ENCODE assay signal across 28 mouse cellular contexts in genomic region chr1:74967962-74968580, GRCm38 (mm10). TPM values are rescaled to one million over a fixed set of nuclear protein-coding genes. Genes with fewer than 3 reads are reported as not detected.
DNase-seq lines count a peak whose midpoint lies in the region; ATAC-seq and TF ChIP-seq lines count a peak whose summit lies in the region.
"Had no signal": no experiment of that assay in that cellular context is flagged by ENCODE, and none has a peak within 500 bp of the region (broad histone marks: within the 10 kb centered on the region; RNA-seq: fewer than 3 reads in every experiment).

No protein-coding gene starts in this region.

- H3K27me3 ChIP-seq in liver, postnatal 0 days (ENCODE audit: insufficient read depth, low read length): no peaks in the 10 kb centered on the region
- no peaks in the 10 kb centered on the region for H3K27me3 ChIP-seq in kidney, embryonic 16.5 days (ENCODE audit: insufficient read depth, low read length)
- H3K27me3 ChIP-seq in stomach, postnatal 0 days (ENCODE audit: control insufficient read depth, insufficient read depth, low read length): no peaks in the 10 kb centered on the region
- H3K27me3 ChIP-seq in hindbrain, embryonic 13.5 days: no peaks in the 10 kb centered on the region
- H3K27me3 ChIP-seq: limb, embryonic 15.5 days had no signal

- H3K27ac ChIP-seq in liver, postnatal 0 days (ENCODE audit: low read depth): 0 out of 2 replicates have a peak overlapping the region, but pooled peaks have one; percentile 6
- peak overlapping the region; percentile 57 for H3K27ac ChIP-seq in kidney, embryonic 16.5 days (ENCODE audit: low read length)
- no peak overlapping the region for H3K27ac ChIP-seq in stomach, postnatal 0 days (replicated peaks)
- no peak overlapping the region for H3K27ac ChIP-seq in hindbrain, embryonic 13.5 days
- H3K27ac ChIP-seq: embryonic facial prominence, embryonic 10.5 days; heart, adult 2 months; hindbrain, embryonic 14.5 days; left cerebral cortex, adult 2 months; limb, embryonic 15.5 days; midbrain, embryonic 12.5 days had no signal

- H3K4me1 ChIP-seq in liver, postnatal 0 days (ENCODE audit: insufficient read depth): peaks cover 17% of the 10 kb centered on the region
- H3K4me1 ChIP-seq in kidney, embryonic 16.5 days (ENCODE audit: insufficient read depth, low read length): peaks cover 7% of the 10 kb centered on the region
- H3K4me1 ChIP-seq in stomach, postnatal 0 days (replicated peaks; ENCODE audit: control insufficient read depth, insufficient read depth): no peaks in the 10 kb centered on the region; the same call in 1 of the 2 replicates
- peaks cover 7% of the 10 kb centered on the region for H3K4me1 ChIP-seq in hindbrain, embryonic 13.5 days (replicated peaks)

- DNase-seq in adrenal gland, postnatal 14 days: peak; percentile 24
- no peak for DNase-seq in adrenal gland, postnatal 10 days
- DNase-seq in liver, postnatal 0 days: no peak
- no peak for DNase-seq in liver
- DNase-seq in stomach, postnatal 0 days (ENCODE audit: low spot score): peak; percentile 58
- no peak for DNase-seq in layer of hippocampus, postnatal 10 days (ENCODE audit: low spot score in 2 of 2)
- DNase-seq: cerebellum, adult 11-12 months; cerebellum, postnatal 10 days; gastrocnemius, postnatal 14 days; heart, adult 2 months; heart, postnatal 36 days; lung, adult 18-20 months; lung, postnatal 10 days had no signal

- H3K4me2 ChIP-seq in liver, postnatal 0 days (ENCODE audit: low read depth, low read length): 0 out of 2 replicates have a peak overlapping the region, but pooled peaks have one; percentile 16
- no peak overlapping the region for H3K4me2 ChIP-seq in kidney, embryonic 16.5 days (replicated peaks; ENCODE audit: low read depth, low read length)
- no peak overlapping the region for H3K4me2 ChIP-seq in stomach, postnatal 0 days (replicated peaks; ENCODE audit: low read depth)
- H3K4me2 ChIP-seq in hindbrain, embryonic 13.5 days: no peak overlapping the region
- H3K4me2 ChIP-seq: hindbrain, embryonic 14.5 days; limb, embryonic 15.5 days; midbrain, embryonic 12.5 days had no signal

- TF ChIP-seq CTCF in liver, postnatal 0 days (IDR thresholded peaks at IDR 0.05; ENCODE audit: low read depth): no peak
- TF ChIP-seq CTCF in stomach, postnatal 0 days (IDR thresholded peaks at IDR 0.05; ENCODE audit: low read depth): no peak

- H3K9me3 ChIP-seq in liver, postnatal 0 days (ENCODE audit: low read length): no peaks in the 10 kb centered on the region
- no peaks in the 10 kb centered on the region for H3K9me3 ChIP-seq in kidney, embryonic 16.5 days (ENCODE audit: low read length)
- no peaks in the 10 kb centered on the region for H3K9me3 ChIP-seq in stomach, postnatal 0 days (ENCODE audit: control insufficient read depth, low read length)
- no peaks in the 10 kb centered on the region for H3K9me3 ChIP-seq in hindbrain, embryonic 13.5 days
- H3K9me3 ChIP-seq: embryonic facial prominence, embryonic 10.5 days; limb, embryonic 15.5 days; midbrain, embryonic 12.5 days had no signal

- no peak for TF ChIP-seq EP300 in liver, postnatal 0 days (IDR thresholded peaks at IDR 0.05; ENCODE audit: low read depth)
- no peak for TF ChIP-seq EP300 in stomach, postnatal 0 days (optimal IDR thresholded peaks at IDR 0.05)

- no peak overlapping the region for H3K9ac ChIP-seq in liver, postnatal 0 days (replicated peaks)
- H3K9ac ChIP-seq in kidney, embryonic 16.5 days (replicated peaks; ENCODE audit: low read length): no peak overlapping the region
- no peak overlapping the region for H3K9ac ChIP-seq in stomach, postnatal 0 days (ENCODE audit: low read length)
- H3K9ac ChIP-seq in hindbrain, embryonic 13.5 days: no peak overlapping the region
- H3K9ac ChIP-seq: hindbrain, embryonic 14.5 days; limb, embryonic 15.5 days; midbrain, embryonic 12.5 days had no signal

- no peak overlapping the region for H3K4me3 ChIP-seq in liver, postnatal 0 days (ENCODE audit: low read depth, low read length)
- no peak overlapping the region for H3K4me3 ChIP-seq in kidney, embryonic 16.5 days (ENCODE audit: low read length)
- no peak overlapping the region for H3K4me3 ChIP-seq in stomach, postnatal 0 days (ENCODE audit: low read depth, low read length)
- H3K4me3 ChIP-seq in hindbrain, embryonic 13.5 days: no peak overlapping the region
- H3K4me3 ChIP-seq: embryonic facial prominence, embryonic 10.5 days; heart, adult 2 months; left cerebral cortex, adult 2 months; limb, embryonic 15.5 days; midbrain, embryonic 12.5 days had no signal

- H3K36me3 ChIP-seq in liver, postnatal 0 days (replicated peaks; ENCODE audit: insufficient read depth, low read length): no peaks in the 10 kb centered on the region
- H3K36me3 ChIP-seq in kidney, embryonic 16.5 days (ENCODE audit: insufficient read depth, low read length): no peaks in the 10 kb centered on the region
- no peaks in the 10 kb centered on the region for H3K36me3 ChIP-seq in stomach, postnatal 0 days (ENCODE audit: control insufficient read depth, insufficient read depth, low read length)
- H3K36me3 ChIP-seq in hindbrain, embryonic 13.5 days: no peaks in the 10 kb centered on the region
- H3K36me3 ChIP-seq: embryonic facial prominence, embryonic 10.5 days; limb, embryonic 15.5 days; midbrain, embryonic 12.5 days had no signal

- 49% methylated on average over 8 of the region's 8 CpGs for WGBS in liver, postnatal 0 days (ENCODE audit: insufficient replicate concordance)
- 38% methylated on average over 8 of the region's 8 CpGs for WGBS in kidney, embryonic 16.5 days
- WGBS in stomach, postnatal 0 days: 33% methylated on average over 8 of the region's 8 CpGs
- WGBS in hindbrain, embryonic 13.5 days: 81% methylated on average over 8 of the region's 8 CpGs

- no peak for ATAC-seq in liver, postnatal 0 days
- no peak for ATAC-seq in kidney, embryonic 16.5 days (ENCODE audit: low FRiP score, low TSS enrichment)
- peak; percentile 58 for ATAC-seq in stomach, postnatal 0 days (ENCODE audit: low FRiP score, low TSS enrichment)
- no peak for ATAC-seq in hindbrain, embryonic 13.5 days (ENCODE audit: low FRiP score)
- ATAC-seq: activated CD4-positive, CD25-positive, alpha-beta regulatory T cell, adult 4 months; CD4-positive, CD25-positive, alpha-beta regulatory T cell, adult 4 months; forebrain, embryonic 16.5 days; inflammation-experienced regulatory T-cells, adult 6 months had no signal

RNA-seq across cellular contexts. Expression of gene Ihh, which starts 16.6 kb away (rescaled TPM):
- total RNA-seq in adrenal gland, postnatal 14 days (2021): 0.22 TPM in 1 of 2 replicates, not detected in the other
- under 1 TPM; 0.18 to 0.48 TPM for total RNA-seq in adrenal gland, postnatal 10 days (2021)
- 1.1 TPM in 2 replicates for polyA plus RNA-seq in liver, postnatal 0 days (2015; fragmentation: Nextera tagmentation; extraction: Ambion mirVana)
- 2.4 and 3.4 TPM in 2 replicates for polyA plus RNA-seq in kidney, embryonic 16.5 days (2015; fragmentation: Nextera tagmentation; extraction: Ambion mirVana)
- 25.1 and 25.8 TPM in 2 replicates for polyA plus RNA-seq in stomach, postnatal 0 days (2015; fragmentation: Nextera tagmentation; extraction: Ambion mirVana)
- 0.14 and 0.21 TPM in 2 replicates for polyA plus RNA-seq in hindbrain, embryonic 13.5 days (2015; fragmentation: Nextera tagmentation; extraction: Ambion mirVana)
- under 1 TPM; 0.27 to 0.31 TPM for total RNA-seq in layer of hippocampus, postnatal 10 days (2021)
- total RNA-seq: neutrophil, adult 5-6 weeks had no signal
- polyA plus RNA-seq: activated CD4-positive, CD25-positive, alpha-beta regulatory T cell, adult 4 months; CD4-positive, CD25-positive, alpha-beta regulatory T cell, adult 4 months; embryonic facial prominence, embryonic 10.5 days; inflammation-experienced regulatory T-cells, adult 6 months had no signal

RNA-seq across cellular contexts. Expression of gene Cfap65, which starts 32.7 kb away (rescaled TPM):
- total RNA-seq in adrenal gland, postnatal 14 days (2021): not detected in 2 replicates
- total RNA-seq in adrenal gland, postnatal 10 days (2021): not detected
- not detected in 2 replicates for polyA plus RNA-seq in liver, postnatal 0 days (2015; fragmentation: Nextera tagmentation; extraction: Ambion mirVana)
- polyA plus RNA-seq in kidney, embryonic 16.5 days (2015; fragmentation: Nextera tagmentation; extraction: Ambion mirVana): 0.09 TPM in 1 of 2 replicates, not detected in the other
- 0.04 TPM in 1 of 2 replicates, not detected in the other for polyA plus RNA-seq in stomach, postnatal 0 days (2015; fragmentation: Nextera tagmentation; extraction: Ambion mirVana)
- 0.56 and 1.2 TPM in 2 replicates for polyA plus RNA-seq in hindbrain, embryonic 13.5 days (2015; fragmentation: Nextera tagmentation; extraction: Ambion mirVana)
- 1 to 10 TPM; 3.3 to 3.9 TPM for total RNA-seq in layer of hippocampus, postnatal 10 days (2021)
- total RNA-seq: gastrocnemius, postnatal 14 days; heart, adult 2 months; heart, postnatal 36 days; megakaryocyte, adult 5-6 weeks; neutrophil, adult 5-6 weeks had no signal
- polyA plus RNA-seq: CD4-positive, CD25-positive, alpha-beta regulatory T cell, adult 4 months; embryonic facial prominence, embryonic 10.5 days; heart, embryonic 14.5 days; inflammation-experienced regulatory T-cells, adult 6 months; limb, embryonic 15.5 days; urinary bladder, adult 2 months had no signal

Comparison
In these comparisons a context has a peak if more than half of its experiments do, and no peak if none do; other contexts are left out.
1. DNase-seq: peak in adrenal gland, postnatal 14 days (single experiment) and stomach, postnatal 0 days (single experiment); none in adrenal gland, postnatal 10 days (single experiment), liver, postnatal 0 days (single experiment), liver (single experiment) and layer of hippocampus, postnatal 10 days (0 of 2).
2. H3K27ac ChIP-seq: peak in liver, postnatal 0 days (single experiment) and kidney, embryonic 16.5 days (single experiment); none in stomach, postnatal 0 days (single experiment) and hindbrain, embryonic 13.5 days (single experiment).